ENCODE assay signal across 14 mouse cellular contexts in genomic region chrX:19687499-19687898, GRCm38 (mm10).
A peak's percentile ranks its signal among the peaks of the same experiment; 100 is the strongest.
DNase-seq lines count a peak whose midpoint lies in the region.
"Had no signal": no experiment of that assay in that cellular context is flagged by ENCODE, and none has a peak within 500 bp of the region (broad histone marks: within the 10 kb centered on the region; RNA-seq: fewer than 3 reads in every experiment).

No protein-coding gene starts in this region.

- DNase-seq in kidney, adult 9 months = peak; percentile 14
- no peak for DNase-seq in kidney, adult 11 months
- DNase-seq in NIH3T3 (ENCODE audit: low read depth) = peak; percentile 1
- no peak for DNase-seq in spleen, postnatal 36 days (ENCODE audit: low spot score in 2 of 2)
- no peak for DNase-seq in left cerebral cortex, adult 18-20 months (ENCODE audit: low spot score in 2 of 2)
- DNase-seq: adrenal gland, adult 8-10 months; adrenal gland, postnatal 14 days; adrenal gland, postnatal 36 days; cerebellum, adult 11-12 months; cerebellum, adult 2 months; cerebellum, adult 9-10 months; cerebellum, postnatal 10 days; cerebellum, postnatal 25 days; forebrain, postnatal 0 days had no signal

Comparison
In these comparisons a context has a peak if more than half of its experiments do, and no peak if none do; other contexts are left out.
1. DNase-seq: peak in kidney, adult 9 months (single experiment) and NIH3T3 (single experiment); none in kidney, adult 11 months (single experiment), spleen, postnatal 36 days (0 of 2) and left cerebral cortex, adult 18-20 months (0 of 2).